In genomic region chr2:106008415-106008814, GRCm38 (mm10) we compare ENCODE assay signal across 30 mouse cellular contexts.
"Had no signal": no experiment of that assay in that cellular context is flagged by ENCODE, and none has a peak within 500 bp of the region (broad histone marks: within the 10 kb centered on the region; RNA-seq: fewer than 3 reads in every experiment).

No protein-coding gene starts in this region.

- H3K9me3 ChIP-seq: heart, embryonic 12.5 days; heart, embryonic 13.5 days; heart, embryonic 15.5 days; hindbrain, embryonic 10.5 days; hindbrain, embryonic 12.5 days; hindbrain, embryonic 13.5 days; hindbrain, embryonic 15.5 days; intestine, embryonic 15.5 days; kidney, embryonic 15.5 days had no signal

- H3K4me3 ChIP-seq: heart, embryonic 12.5 days; heart, embryonic 13.5 days; heart, embryonic 15.5 days; hindbrain, embryonic 10.5 days; hindbrain, embryonic 12.5 days; hindbrain, embryonic 13.5 days; hindbrain, embryonic 15.5 days; intestine, embryonic 15.5 days; kidney, embryonic 15.5 days; layer of hippocampus, adult 2 months; left cerebral cortex, adult 2 months had no signal

- H3K27ac ChIP-seq: heart, embryonic 13.5 days; heart, embryonic 15.5 days; hindbrain, embryonic 10.5 days; hindbrain, embryonic 12.5 days; hindbrain, embryonic 13.5 days; hindbrain, embryonic 14.5 days; hindbrain, embryonic 15.5 days; hindbrain, postnatal 0 days; intestine, embryonic 15.5 days; kidney, embryonic 15.5 days; kidney, postnatal 0 days; layer of hippocampus, adult 2 months; left cerebral cortex, adult 2 months had no signal

- H3K36me3 ChIP-seq: heart, embryonic 12.5 days; heart, embryonic 13.5 days; heart, embryonic 15.5 days; hindbrain, embryonic 10.5 days; hindbrain, embryonic 12.5 days; hindbrain, embryonic 13.5 days; hindbrain, embryonic 15.5 days; intestine, embryonic 15.5 days; kidney, embryonic 15.5 days had no signal

- H3K9ac ChIP-seq: heart, embryonic 12.5 days; heart, embryonic 13.5 days; heart, embryonic 15.5 days; hindbrain, embryonic 12.5 days; hindbrain, embryonic 13.5 days; hindbrain, embryonic 14.5 days; hindbrain, embryonic 15.5 days; intestine, embryonic 15.5 days; kidney, embryonic 15.5 days had no signal

- DNase-seq: heart, postnatal 10 days; heart, postnatal 14 days; heart, postnatal 36 days; heart, postnatal 4 days; kidney, adult 11 months; kidney, adult 18-20 months; kidney, adult 2 months; kidney, adult 8-10 months; kidney, adult 9 months; kidney, postnatal 10 days; kidney, postnatal 14 days; kidney, postnatal 25 days; kidney, postnatal 36 days; kidney, postnatal 4 days; layer of hippocampus, adult 9-11 months; layer of hippocampus, postnatal 36 days had no signal

- H3K27me3 ChIP-seq: heart, embryonic 12.5 days; hindbrain, embryonic 12.5 days; hindbrain, embryonic 15.5 days; intestine, embryonic 15.5 days; kidney, embryonic 15.5 days had no signal

- H3K4me1 ChIP-seq: heart, embryonic 12.5 days; heart, embryonic 13.5 days; heart, embryonic 15.5 days; hindbrain, embryonic 12.5 days; hindbrain, embryonic 13.5 days; hindbrain, embryonic 15.5 days; intestine, embryonic 15.5 days; kidney, embryonic 15.5 days had no signal
